Mouse (Mus musculus) hindbrain, postnatal 0 days (tissue): ENCODE data around the gene Ccdc88c. TPM values are rescaled to one million over a fixed set of nuclear protein-coding genes. Genes with fewer than 3 reads are reported as not detected.
A peak's percentile ranks its signal among the peaks of the same experiment; 100 is the strongest.

Source experiments
- ATAC-seq: fragments of 200-750 bp; cut with Nextera tagmentation; 2 replicates; pipeline ENCODE4 v1.8.0; 2017; ENCODE audit warnings: mild to moderate bottlenecking, moderate TSS enrichment, moderate library complexity
- DNase-seq: peaks from one replicate; pipeline ENCODE4 v3.0.0-alpha.2; 2015; ENCODE audit warnings: low spot score
- H3K27ac ChIP-seq: fragments of 300-500 bp; sonication (generic); 2 replicates; pipeline ENCODE4 v1.5.1; 2014; ENCODE audit warnings: mild to moderate bottlenecking
- H3K27me3 ChIP-seq: fragments of 300-500 bp; sonication (generic); 2 replicates; pipeline ENCODE4 v1.6.1; 2014; ENCODE audit warnings: low read length, mixed read lengths; ENCODE audit not compliant: insufficient read depth
- H3K36me3 ChIP-seq: fragments of 300-500 bp; sonication (generic); 2 replicates; pipeline ENCODE4 v1.6.1; 2014; ENCODE audit warnings: low read length, mixed read lengths; ENCODE audit not compliant: insufficient read depth
- H3K4me1 ChIP-seq: fragments of 300-500 bp; sonication (generic); 2 replicates; pipeline ENCODE4 v1.6.1; 2014; ENCODE audit warnings: antibody characterized with exemption, low read length, mixed read lengths; ENCODE audit not compliant: insufficient read depth
- H3K4me2 ChIP-seq: fragments of 300-500 bp; sonication (generic); 2 replicates; pipeline ENCODE4 v1.6.1; 2014; ENCODE audit warnings: low read depth, mild to moderate bottlenecking, low read length, moderate library complexity, mixed read lengths
- H3K4me3 ChIP-seq: fragments of 300-500 bp; sonication (generic); 2 replicates; pipeline ENCODE4 v1.5.1; 2014; ENCODE audit warnings: low read length
- H3K9ac ChIP-seq: fragments of 300-500 bp; sonication (generic); replicated peaks from 2 replicates; pipeline ENCODE4 v1.6.1; 2014; ENCODE audit warnings: mild to moderate bottlenecking, low read length, moderate library complexity, mixed read lengths
- H3K9me3 ChIP-seq: fragments of 300-500 bp; sonication (generic); 2 replicates; pipeline ENCODE4 v1.6.1; 2016; ENCODE audit warnings: low read length, mixed read lengths
- CTCF ChIP-seq: IDR thresholded peaks from 2 replicates; pipeline ENCODE4 v1.5.1; 2016; ENCODE audit warnings: antibody characterized with exemption, control low read depth, low read depth
- WGBS: fragments of 180-500 bp; shearing (Covaris S2); extraction: QIAGEN DNeasy Blood & Tissue Kit; methylation state at CpG from one replicate; pipeline ENCODE4 v1.1.7; 2014; 5-methylcytosine and 5-hydroxymethylcytosine counted together
- polyA plus RNA-seq: library from polyadenylated mRNA; unstranded; fragments of >200 nt; fragmentation: Nextera tagmentation; extraction: Ambion mirVana; gene quantifications from 2 replicates; pipeline ENCODE4 v1.2.1, GENCODE M21; 2015
- total RNA-seq: library from RNA; depleted of rRNA; stranded (reverse); fragments of >200 nt; gene quantifications from 2 replicates; pipeline ENCODE4 v1.2.3, GENCODE M21; 2014; rRNA removed

Ccdc88c gene
- total RNA-seq (17.7 and 23.3 TPM in 2 replicates), polyA plus RNA-seq (11.2 and 13.0 TPM in 2 replicates)

- Histone ChIP-seq H3K27ac (peak within 1 kb of the TSS; percentile 74), H3K9me3 (no peaks in the 10 kb centered on the region), H3K27me3 (no peaks in the 10 kb centered on the region), H3K9ac (peak within 1 kb of the TSS; percentile 63), H3K36me3 (no peaks in the 10 kb centered on the region), H3K4me1 (0 out of 2 replicates have a peak, but pooled peaks cover 4% of the 10 kb centered on the region), H3K4me2 (peak within 1 kb of the TSS; percentile 69), H3K4me3 (peak within 1 kb of the TSS; percentile 70)
- DNase-seq, result peak; percentile 93
- TF ChIP-seq CTCF, result peak; percentile 78
- WGBS, result under 1% methylated on average over 38 of the region's 56 CpGs
- peak; percentile 87 for ATAC-seq
These were observed at the start of gene Ccdc88c for GRCm38 (mm10) chr12:101028954-101029731. Gene Ccdc88c (minus strand): TSS chr12:101029056.

GRCm38 (mm10) chr12:101077955-101078354 lies 49.1 kb upstream of the Ccdc88c start:
- Histone ChIP-seq H3K9me3 (no peaks in the 10 kb centered on the region), H3K36me3 (no peaks in the 10 kb centered on the region), H3K9ac (no peak overlapping the region), H3K4me2 (no peak overlapping the region), H3K27ac (no peak overlapping the region), H3K27me3 (no peaks in the 10 kb centered on the region), H3K4me3 (no peak overlapping the region), H3K4me1 (0 out of 2 replicates have a peak, but pooled peaks cover 6% of the 10 kb centered on the region)
- ATAC-seq (no peak), DNase-seq (no peak)
- no peak for TF ChIP-seq CTCF

GRCm38 (mm10) chr12:101075433-101075832 lies 46.6 kb upstream of the Ccdc88c start:
- H3K36me3 ChIP-seq, result no peaks in the 10 kb centered on the region
- no peaks in the 10 kb centered on the region for H3K4me1 ChIP-seq
- H3K4me2 ChIP-seq, result no peak overlapping the region
- H3K27me3 ChIP-seq, result no peaks in the 10 kb centered on the region
- H3K27ac ChIP-seq, result no peak overlapping the region
- DNase-seq, result no peak
- 93% methylated on average over 3 of the region's 3 CpGs for WGBS
- no peak overlapping the region for H3K9ac ChIP-seq
- TF ChIP-seq CTCF, result no peak
- ATAC-seq, result no peak
- no peaks in the 10 kb centered on the region for H3K9me3 ChIP-seq
- no peak overlapping the region for H3K4me3 ChIP-seq

DNA sequence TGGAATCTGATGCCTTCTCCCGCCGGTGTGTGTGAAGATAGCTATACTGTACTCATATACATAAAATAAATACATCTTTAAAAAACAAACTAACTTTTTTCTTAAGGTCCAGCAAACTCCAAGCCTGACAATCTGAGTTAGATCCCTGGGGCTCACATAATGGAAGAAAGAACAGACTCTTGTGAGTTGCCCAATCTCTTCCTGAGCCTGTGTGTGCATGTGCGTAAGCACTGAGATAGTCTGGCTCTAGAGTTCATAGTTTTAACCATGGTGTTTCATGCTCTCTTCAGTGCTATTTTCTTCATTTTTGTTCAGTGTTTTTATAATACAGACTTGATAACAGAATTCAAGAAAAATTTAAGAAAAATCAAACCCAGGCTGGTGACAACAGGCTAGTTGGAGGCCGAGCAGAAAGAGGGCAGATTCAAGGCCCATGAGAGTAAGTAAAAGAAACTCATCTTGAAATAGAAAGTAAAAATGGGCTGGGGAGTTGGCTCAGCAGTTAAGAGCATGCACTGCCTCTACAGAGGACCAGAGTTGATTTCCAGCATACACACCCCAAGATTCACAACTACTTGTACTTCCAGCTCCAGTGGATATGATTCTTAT lies 46.1 kb upstream of the Ccdc88c start:
- Histone ChIP-seq H3K27ac (no peak overlapping the region), H3K9me3 (no peaks in the 10 kb centered on the region), H3K36me3 (no peaks in the 10 kb centered on the region), H3K9ac (no peak overlapping the region), H3K4me3 (no peak overlapping the region), H3K27me3 (no peaks in the 10 kb centered on the region), H3K4me1 (no peaks in the 10 kb centered on the region), H3K4me2 (no peak overlapping the region)
- WGBS, result 89% methylated on average over 4 of the region's 4 CpGs
- DNase-seq (no peak), ATAC-seq (no peak)
- no peak for TF ChIP-seq CTCF

- Histone ChIP-seq H3K9ac (no peak overlapping the region), H3K4me1 (no peaks in the 10 kb centered on the region), H3K36me3 (no peaks in the 10 kb centered on the region), H3K9me3 (no peaks in the 10 kb centered on the region), H3K27ac (no peak overlapping the region), H3K27me3 (no peaks in the 10 kb centered on the region), H3K4me3 (no peak overlapping the region), H3K4me2 (no peak overlapping the region)
- 92% methylated on average over 1 of the region's 1 CpGs for WGBS
- ATAC-seq (no peak), DNase-seq (no peak)
- TF ChIP-seq CTCF, result no peak
These were observed 41.0 kb upstream of the Ccdc88c start for GRCm38 (mm10) chr12:101069813-101070212.

GRCm38 (mm10) chr12:101066329-101066728 lies 37.5 kb upstream of the Ccdc88c start:
- no peak for TF ChIP-seq CTCF
- ATAC-seq (no peak), DNase-seq (peak; percentile 4)
- 78% methylated on average over 1 of the region's 1 CpGs for WGBS
- no peak overlapping the region for H3K27ac ChIP-seq
- no peaks in the 10 kb centered on the region for H3K4me1 ChIP-seq
- H3K36me3 ChIP-seq, result peaks cover 16% of the 10 kb centered on the region; the same call in 1 of the 2 replicates
- H3K9ac ChIP-seq, result no peak overlapping the region
- H3K4me2 ChIP-seq, result no peak overlapping the region
- no peaks in the 10 kb centered on the region for H3K9me3 ChIP-seq
- H3K27me3 ChIP-seq, result no peaks in the 10 kb centered on the region
- H3K4me3 ChIP-seq, result no peak overlapping the region

DNA sequence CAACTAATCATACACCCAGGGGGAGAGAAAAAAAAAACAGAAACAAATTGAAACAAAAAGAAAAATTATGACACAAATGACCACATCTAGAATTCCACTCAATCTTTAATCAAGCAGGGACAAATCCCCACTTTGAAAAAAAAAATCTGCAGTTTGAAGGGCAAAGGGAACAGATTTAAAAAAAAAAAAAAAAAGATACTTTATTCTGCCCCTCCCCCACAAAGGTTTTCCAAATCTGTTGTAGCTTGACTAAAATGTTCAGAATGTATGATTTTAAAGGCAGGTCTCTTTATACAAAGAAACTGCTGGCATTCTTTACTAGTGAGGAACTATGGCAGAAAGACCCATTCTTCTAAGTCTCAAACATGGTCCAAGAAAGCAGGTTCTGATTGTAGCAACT lies 11.1 kb upstream of the Ccdc88c start:
- no peak for DNase-seq
- H3K9me3 ChIP-seq, result no peaks in the 10 kb centered on the region
- H3K36me3 ChIP-seq, result peaks cover 35% of the 10 kb centered on the region
- no peak overlapping the region for H3K4me3 ChIP-seq
- no peak overlapping the region for H3K9ac ChIP-seq
- no peak for ATAC-seq
- H3K27ac ChIP-seq, result no peak overlapping the region
- no peak for TF ChIP-seq CTCF
- H3K4me1 ChIP-seq, result no peaks in the 10 kb centered on the region
- no peak overlapping the region for H3K4me2 ChIP-seq
- no peaks in the 10 kb centered on the region for H3K27me3 ChIP-seq
